Mouse (Mus musculus) 3T3-L1 (cell line): ENCODE results near the gene Tmed1.
"Not testable (repeated sequence)": the region's sequence is repeated elsewhere in the genome, so short reads cannot be mapped to it uniquely, and the experiment has no call there.

Source experiments
- DNase-seq: peaks from one replicate; pipeline ENCODE4 v3.0.0-alpha.2; 2015; ENCODE audit warnings: low read depth, low spot score

Gene Tmed1

DNA sequence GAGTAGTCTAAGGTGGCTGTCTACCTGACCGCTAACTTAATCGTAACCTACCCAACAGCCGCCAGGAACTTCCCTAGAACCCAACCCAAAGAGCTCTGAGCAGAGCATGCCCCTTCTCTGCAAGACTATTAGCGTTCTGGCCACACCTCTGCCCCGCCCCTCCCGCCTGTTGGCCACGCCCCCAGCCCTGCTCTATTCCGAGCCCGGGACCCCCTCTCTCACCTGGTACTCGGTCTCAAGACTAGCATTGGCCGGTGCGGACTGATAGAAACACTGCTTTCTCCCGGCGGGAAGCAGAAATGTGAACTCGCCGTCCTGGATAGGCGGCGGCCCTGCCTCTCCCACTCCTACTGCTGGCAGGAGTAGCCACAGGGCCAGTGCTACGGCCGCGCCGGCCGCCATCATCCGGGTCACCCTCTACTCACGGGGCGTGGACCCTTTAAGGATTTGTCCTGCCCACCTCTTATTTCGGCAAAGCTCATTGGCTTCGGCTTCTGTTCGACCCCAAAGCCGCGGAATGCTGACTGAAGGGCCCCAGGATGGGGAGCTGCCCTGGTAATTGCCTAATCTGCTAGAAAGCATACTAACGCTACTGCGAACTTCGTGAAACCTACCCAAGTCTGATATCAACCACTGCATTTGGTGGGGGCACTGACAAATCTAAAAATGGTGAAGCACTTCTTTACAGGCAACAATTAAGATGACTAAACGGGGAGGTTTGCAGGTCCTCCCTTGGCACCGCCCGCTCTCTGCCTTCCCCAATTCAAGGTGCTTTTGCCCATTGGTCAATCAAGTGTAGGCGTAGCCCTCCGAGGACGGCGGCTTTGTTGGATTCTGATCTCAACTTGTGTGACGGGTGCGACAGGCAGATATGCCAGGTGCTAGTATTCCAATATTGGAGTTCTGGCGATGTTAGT lies at the start of gene Tmed1:
Tmed1 (minus strand) TSS at position 481 of the 917 bp plus-strand sequence.
- peak; percentile 97 for DNase-seq

DNA sequence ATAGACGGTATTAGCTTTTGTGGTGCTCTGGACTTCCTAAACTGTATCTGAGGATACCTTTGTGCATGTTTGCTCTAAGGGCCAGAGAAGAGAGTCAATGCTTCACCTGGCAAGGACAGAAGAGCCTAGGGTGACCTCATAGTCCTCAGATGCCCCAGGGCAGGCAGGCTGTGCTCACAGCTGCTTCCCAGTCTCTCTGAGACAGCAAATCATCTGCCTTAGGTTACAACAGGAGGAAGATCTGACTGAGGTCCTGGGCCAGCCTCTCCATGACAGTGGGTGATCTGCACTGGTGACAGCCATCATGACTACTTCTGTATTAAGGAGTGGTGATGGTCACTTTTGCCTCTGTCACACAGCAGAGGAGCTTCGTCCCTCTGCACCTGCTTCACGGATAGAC lies 49.1 kb upstream of the Tmed1 start:
- no peak for DNase-seq

DNA sequence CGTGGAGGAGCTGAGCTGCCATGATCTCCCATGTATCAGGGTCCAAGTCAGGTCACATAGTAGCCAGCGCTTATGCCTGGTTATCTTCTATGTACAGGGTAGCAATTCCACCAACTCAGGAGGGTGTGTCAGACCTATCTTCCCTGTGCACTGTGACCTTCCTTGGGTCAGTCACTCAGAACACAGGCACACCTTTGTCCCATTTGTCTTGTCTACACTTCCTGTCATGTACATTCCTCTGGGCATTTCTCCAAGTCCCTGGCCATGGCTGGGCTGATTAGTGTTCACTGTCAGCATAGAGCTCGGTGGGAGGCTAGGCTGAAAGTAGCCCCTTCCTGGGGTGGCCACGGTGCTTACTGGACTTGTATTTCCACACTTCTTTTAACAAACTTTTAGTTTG lies 48.3 kb upstream of the Tmed1 start:
- no peak for DNase-seq

DNA sequence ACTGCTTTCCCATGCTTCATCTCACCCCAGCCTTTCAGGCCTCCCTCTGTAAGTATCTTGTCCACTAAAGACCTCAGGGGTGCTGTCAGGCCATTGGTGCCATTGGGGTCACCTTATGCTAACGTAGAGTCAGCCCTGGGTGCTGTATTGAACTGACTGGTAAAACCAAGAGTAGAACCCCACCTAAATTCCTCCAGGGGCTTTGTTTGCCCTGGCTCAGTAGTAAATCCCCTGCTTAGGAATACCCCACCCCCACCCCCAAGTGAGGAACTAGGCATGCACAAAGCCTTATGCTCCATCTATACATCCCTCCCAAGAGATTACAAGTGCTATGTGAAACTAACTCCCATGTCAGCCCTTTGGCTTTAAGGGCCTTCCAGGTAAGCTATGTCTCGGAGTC lies 47.5 kb upstream of the Tmed1 start:
- DNase-seq, result no peak

GRCm38 (mm10) chr9:21556996-21557395 lies 46.9 kb upstream of the Tmed1 start:
- DNase-seq, result no peak

GRCm38 (mm10) chr9:21555198-21555742 lies 45.2 kb upstream of the Tmed1 start:
- DNase-seq, result peak; percentile 35

GRCm38 (mm10) chr9:21553607-21554273 lies 43.7 kb upstream of the Tmed1 start:
- DNase-seq, result no peak

DNA sequence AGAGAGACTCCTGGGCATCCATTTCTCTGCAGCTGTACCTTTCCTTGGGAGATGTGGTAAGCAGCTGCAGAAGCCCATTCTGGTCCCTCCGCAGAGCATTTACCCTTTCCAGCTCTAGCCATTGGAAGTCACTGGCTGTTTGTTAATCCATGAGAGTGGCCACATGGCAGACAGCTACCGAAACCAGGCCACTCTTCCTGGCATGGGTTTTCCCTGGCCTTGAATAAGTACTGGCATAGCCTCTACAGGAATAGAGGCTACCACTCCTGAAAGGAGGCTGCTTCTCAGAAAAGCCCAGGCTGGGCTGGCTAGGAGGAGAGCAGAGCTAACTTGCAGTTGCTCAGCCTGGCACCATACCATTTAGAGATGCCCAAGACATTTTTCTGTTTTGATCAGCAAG lies 41.0 kb upstream of the Tmed1 start:
- no peak for DNase-seq

DNA sequence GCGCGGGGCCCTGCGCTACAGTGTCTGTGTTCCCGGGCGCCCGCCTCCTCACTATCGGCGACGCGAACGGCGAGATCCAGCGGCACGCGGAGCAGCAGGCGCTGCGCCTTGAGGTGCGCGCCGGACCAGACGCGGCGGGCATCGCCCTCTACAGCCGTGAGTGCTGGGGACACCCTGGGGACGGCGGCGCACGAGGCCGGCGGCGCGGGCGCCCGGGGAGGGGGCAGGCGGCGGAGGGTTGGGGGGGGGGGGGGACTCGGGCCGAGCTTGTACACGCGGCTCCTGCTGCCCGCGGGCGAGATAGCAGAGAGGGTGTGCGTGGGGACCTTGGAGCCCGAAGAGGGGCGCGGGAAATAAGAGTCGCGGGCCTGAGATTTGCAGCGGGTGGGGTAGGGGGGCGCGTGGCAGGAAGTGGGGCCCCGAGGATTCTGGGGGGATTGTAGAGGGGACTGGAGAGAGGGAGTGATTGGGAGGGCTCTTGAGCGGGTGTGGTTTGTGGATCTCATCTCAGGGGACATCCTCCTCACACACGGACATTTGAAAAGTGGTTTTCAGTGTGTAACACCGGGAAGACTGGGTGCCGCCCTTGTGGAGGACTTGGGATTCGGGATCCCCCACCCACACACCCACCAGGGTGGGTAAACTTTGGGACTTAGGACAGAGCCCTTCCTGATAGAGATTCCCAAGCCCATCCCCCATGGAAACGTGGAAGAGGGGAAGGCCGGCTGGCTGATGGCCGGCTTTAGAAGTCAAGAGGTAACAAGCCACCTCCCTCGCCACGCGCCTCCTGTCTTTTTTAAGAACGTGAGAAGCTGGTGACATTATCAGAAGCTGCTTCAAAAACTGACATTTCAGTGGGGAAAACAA lies 37.3 kb upstream of the Tmed1 start:
- DNase-seq, result peak; percentile 61

- DNase-seq, result no peak
Measured at GRCm38 (mm10) chr9:21546789-21547074, 36.7 kb upstream of the Tmed1 start, which contains the start of gene Carm1. Carm1 (plus strand) TSS chr9:21546894.

GRCm38 (mm10) chr9:21545916-21546788 lies 36.1 kb upstream of the Tmed1 start:
- peak; percentile 98 for DNase-seq

GRCm38 (mm10) chr9:21545351-21545915 lies 35.4 kb upstream of the Tmed1 start:
- DNase-seq, result no peak

GRCm38 (mm10) chr9:21542001-21542400 lies 31.9 kb upstream of the Tmed1 start:
- DNase-seq, result not testable (repeated sequence)

DNA sequence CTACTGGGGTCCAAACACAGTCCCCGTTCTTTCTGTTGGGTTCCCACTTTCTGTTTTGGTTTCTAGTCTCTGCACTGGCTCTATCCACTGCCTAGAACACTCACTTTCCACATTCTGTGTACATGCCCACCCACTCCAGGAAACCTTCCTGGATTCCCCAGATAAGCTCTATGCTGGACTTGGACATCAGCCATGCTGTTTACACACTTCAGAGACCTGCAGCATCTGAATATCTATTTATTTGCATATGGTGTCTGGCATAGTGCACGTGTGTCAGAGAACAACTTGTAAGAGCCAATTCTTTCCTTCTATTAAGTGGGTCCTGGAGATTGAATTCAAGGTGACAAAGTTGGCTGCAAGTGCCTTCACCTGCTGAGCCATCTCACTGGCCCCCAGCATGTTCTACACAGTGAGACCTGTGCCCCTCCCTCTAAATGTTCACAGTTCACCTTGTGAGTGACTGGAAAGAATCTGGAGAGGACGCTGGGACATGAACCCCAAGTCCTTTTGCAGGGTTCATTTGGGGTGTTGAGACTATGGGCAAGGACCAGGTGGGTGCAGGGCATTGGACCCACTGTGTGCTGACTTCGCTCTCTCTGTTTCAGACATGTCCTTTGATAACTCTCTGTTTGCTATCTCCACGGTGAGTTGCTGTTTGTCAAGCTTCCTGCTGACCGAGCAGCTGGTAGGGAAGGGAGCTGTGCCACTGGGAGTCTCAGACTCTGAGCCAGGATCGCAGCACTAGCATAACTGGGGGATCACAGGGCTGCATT lies 30.1 kb upstream of the Tmed1 start:
- no peak for DNase-seq

DNA sequence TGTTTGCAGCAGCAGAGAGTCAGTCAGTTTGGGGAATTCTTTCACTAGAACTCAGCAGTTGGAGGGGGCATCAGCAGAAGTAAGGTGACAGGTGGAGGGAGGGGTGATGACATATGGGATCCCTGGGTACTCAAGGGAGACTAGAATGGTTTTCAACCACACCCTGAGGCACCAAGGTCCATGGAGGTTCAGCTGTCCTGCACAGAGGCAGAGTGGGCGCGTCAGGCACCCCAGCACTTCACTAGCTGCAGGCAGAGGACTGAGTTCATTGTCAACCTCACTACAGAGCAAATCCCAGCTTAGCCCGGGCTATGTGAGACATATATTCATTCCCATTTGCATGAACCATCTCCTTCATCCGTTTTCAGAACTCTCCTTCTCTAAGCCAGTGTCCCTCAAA lies 27.0 kb upstream of the Tmed1 start:
- no peak for DNase-seq

GRCm38 (mm10) chr9:21536501-21536900 lies 26.4 kb upstream of the Tmed1 start:
- DNase-seq, result no peak

DNA sequence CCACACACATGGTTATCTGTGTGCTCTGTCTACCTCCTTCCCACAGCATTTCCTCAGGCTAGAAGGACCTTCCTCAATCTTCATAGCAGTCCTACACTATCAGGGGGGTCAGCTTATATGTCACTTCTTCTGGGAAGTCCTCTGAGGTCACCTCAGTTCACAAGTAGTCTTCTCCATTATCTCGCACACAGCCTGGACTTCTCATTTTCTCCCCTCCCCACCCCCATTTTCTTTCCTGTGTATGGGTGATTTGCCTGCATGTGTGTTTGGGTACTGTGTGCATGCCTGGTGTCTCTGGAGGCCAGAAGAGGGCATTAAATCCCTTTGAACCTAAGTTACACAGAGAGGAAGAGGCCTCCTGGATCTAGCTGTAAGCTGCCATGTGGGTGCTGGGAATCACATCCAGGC lies 17.9 kb upstream of the Tmed1 start:
- no peak for DNase-seq

DNA sequence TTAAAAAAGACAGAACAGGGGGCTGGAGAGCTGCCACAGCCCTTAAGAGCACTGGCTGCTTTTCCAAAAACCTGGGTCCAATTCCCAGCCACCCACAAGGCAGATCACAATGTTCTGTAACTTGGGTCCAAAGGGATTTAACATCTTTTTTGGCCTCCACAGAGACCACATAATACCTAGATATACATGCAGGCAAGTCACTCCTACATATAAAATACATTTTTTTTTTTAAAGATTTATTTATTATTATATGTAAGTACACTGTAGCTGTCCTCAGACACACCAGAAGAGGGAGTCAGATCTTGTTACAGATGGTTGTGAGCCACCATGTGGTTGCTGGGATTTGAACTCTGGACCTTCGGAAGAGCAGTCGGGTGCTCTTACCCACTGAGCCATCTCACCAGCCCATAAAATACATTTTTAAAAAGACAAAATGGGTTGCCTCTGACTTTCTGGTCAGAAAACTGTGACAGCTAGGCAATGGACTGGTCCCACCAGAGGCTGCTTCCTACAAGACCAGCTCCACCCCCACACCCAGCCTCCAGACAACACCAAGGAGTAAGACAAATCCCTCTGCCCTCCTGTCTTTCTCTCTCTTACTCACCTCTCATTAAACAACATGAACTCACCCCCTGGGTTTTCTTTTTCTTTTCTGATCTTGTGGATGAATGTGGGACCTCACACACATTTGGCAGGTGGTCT lies 17.2 kb upstream of the Tmed1 start:
- DNase-seq, result no peak

DNA sequence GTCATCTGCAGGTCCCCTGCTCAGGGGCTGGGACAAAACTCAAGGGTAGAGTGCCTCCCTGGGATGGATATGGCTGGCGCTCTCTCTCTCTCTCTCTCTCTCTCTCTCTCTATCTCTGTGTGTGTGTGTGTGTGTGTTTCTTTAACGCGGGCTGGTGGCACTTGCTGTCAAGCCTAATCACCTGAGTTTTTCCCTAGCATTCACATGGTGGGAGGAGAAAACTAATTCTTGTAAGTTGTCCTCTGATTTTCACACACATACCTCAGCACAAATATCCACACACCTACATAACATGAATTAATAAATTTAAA lies 16.5 kb upstream of the Tmed1 start:
- DNase-seq, result no peak
